Mouse (Mus musculus): ENCODE data around the gene Bfsp2. TPM values are rescaled to one million over a fixed set of nuclear protein-coding genes. Genes with fewer than 3 reads are reported as not detected.

The Bfsp2 gene
- polyA plus RNA-seq, 1 experiment = not detected

- H3K4me1 ChIP-seq (ENCODE audit: control insufficient read depth, insufficient read depth, low read length) = peaks cover 6% of the 10 kb centered on the region
- WGBS = 93% methylated on average over 5 of the region's 5 CpGs
- no peak overlapping the region for H3K27ac ChIP-seq (ENCODE audit: insufficient read depth, low read depth, low read length)
- TF ChIP-seq POLR2A (IDR thresholded peaks at IDR 0.05; ENCODE audit: insufficient read depth, low read depth, low read length) = no peak
- TF ChIP-seq CTCF (IDR thresholded peaks at IDR 0.05; ENCODE audit: insufficient read depth, low read depth, low read length) = no peak
- no peak overlapping the region for H3K4me3 ChIP-seq (ENCODE audit: insufficient read depth, low read depth, low read length)
These were observed 35.6 kb downstream of the Bfsp2 start for GRCm38 (mm10) chr9:103444656-103445055.

GRCm38 (mm10) chr9:103443824-103444185 lies 36.4 kb downstream of the Bfsp2 start:
- no peak for TF ChIP-seq CTCF (IDR thresholded peaks at IDR 0.05; ENCODE audit: insufficient read depth, low read depth, low read length)
- no peak for TF ChIP-seq POLR2A (IDR thresholded peaks at IDR 0.05; ENCODE audit: insufficient read depth, low read depth, low read length)
- WGBS = 59% methylated on average over 7 of the region's 7 CpGs
- H3K27ac ChIP-seq (ENCODE audit: insufficient read depth, low read depth, low read length) = no peak overlapping the region
- no peak overlapping the region for H3K4me3 ChIP-seq (ENCODE audit: insufficient read depth, low read depth, low read length)
- peaks cover 6% of the 10 kb centered on the region for H3K4me1 ChIP-seq (ENCODE audit: control insufficient read depth, insufficient read depth, low read length)

- no peak overlapping the region for H3K27ac ChIP-seq (ENCODE audit: insufficient read depth, low read depth, low read length)
- WGBS = 39% methylated on average over 13 of the region's 13 CpGs
- peaks cover 6% of the 10 kb centered on the region for H3K4me1 ChIP-seq (ENCODE audit: control insufficient read depth, insufficient read depth, low read length)
- no peak for TF ChIP-seq POLR2A (IDR thresholded peaks at IDR 0.05; ENCODE audit: insufficient read depth, low read depth, low read length)
- TF ChIP-seq CTCF (IDR thresholded peaks at IDR 0.05; ENCODE audit: insufficient read depth, low read depth, low read length) = no peak
- no peak overlapping the region for H3K4me3 ChIP-seq (ENCODE audit: insufficient read depth, low read depth, low read length)
These were observed 36.9 kb downstream of the Bfsp2 start for GRCm38 (mm10) chr9:103443121-103443823.

GRCm38 (mm10) chr9:103440597-103440996 lies 39.6 kb downstream of the Bfsp2 start:
- WGBS = 70% methylated on average over 3 of the region's 3 CpGs
- H3K27ac ChIP-seq (ENCODE audit: insufficient read depth, low read depth, low read length) = no peak overlapping the region
- H3K4me3 ChIP-seq (ENCODE audit: insufficient read depth, low read depth, low read length) = no peak overlapping the region
- H3K4me1 ChIP-seq (ENCODE audit: control insufficient read depth, insufficient read depth, low read length) = peaks cover 17% of the 10 kb centered on the region
- TF ChIP-seq CTCF (IDR thresholded peaks at IDR 0.05; ENCODE audit: insufficient read depth, low read depth, low read length) (no peak), POLR2A (IDR thresholded peaks at IDR 0.05; ENCODE audit: insufficient read depth, low read depth, low read length) (no peak)

DNA sequence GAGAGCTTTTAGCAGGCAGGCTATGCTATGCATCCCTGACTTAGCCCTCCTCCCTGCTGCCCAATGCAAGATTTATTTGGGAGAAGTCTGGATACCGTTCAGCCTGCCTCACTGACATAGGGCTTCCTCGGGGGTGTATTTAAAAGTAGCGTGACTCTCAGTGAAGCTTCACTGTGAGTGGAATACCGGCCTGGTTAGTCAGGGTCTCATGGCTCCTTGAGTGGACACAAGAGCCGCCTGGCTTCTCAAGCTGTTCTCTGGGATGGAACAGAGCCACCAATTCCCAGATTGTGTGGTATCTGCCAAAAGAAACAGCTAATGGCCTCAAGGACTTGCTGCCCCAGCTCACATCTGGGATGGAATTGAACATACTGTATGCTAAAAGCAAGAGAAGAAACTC lies 43.1 kb downstream of the Bfsp2 start:
- no peak overlapping the region for H3K4me3 ChIP-seq (ENCODE audit: insufficient read depth, low read depth, low read length)
- TF ChIP-seq CTCF (IDR thresholded peaks at IDR 0.05; ENCODE audit: insufficient read depth, low read depth, low read length) (no peak), POLR2A (IDR thresholded peaks at IDR 0.05; ENCODE audit: insufficient read depth, low read depth, low read length) (no peak)
- WGBS = 54% methylated on average over 5 of the region's 5 CpGs
- H3K27ac ChIP-seq (ENCODE audit: insufficient read depth, low read depth, low read length) = no peak overlapping the region
- H3K4me1 ChIP-seq (ENCODE audit: control insufficient read depth, insufficient read depth, low read length) = peaks cover 19% of the 10 kb centered on the region

DNA sequence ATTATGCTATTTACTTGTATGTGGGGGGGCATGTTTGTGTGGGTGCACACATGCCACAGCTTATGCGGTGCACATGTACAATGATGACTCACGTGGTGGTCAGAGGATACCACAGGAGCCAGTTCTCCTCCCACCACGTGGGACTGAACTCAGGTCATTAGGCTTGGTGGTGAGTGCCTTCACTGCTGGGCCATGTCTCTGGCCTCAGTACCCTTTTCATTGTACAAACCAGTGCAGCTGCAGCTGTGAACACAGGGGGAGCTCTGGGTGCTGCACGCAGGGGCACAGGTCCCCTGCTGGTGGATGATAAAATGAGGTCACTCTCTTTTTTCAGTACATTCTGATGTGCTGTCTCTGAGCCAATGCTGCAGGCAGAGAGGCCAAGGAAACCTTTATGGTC lies 46.1 kb downstream of the Bfsp2 start:
- 52% methylated on average over 4 of the region's 4 CpGs for WGBS
- H3K4me1 ChIP-seq (ENCODE audit: control insufficient read depth, insufficient read depth, low read length) = peaks cover 21% of the 10 kb centered on the region
- no peak overlapping the region for H3K27ac ChIP-seq (ENCODE audit: insufficient read depth, low read depth, low read length)
- no peak overlapping the region for H3K4me3 ChIP-seq (ENCODE audit: insufficient read depth, low read depth, low read length)
- TF ChIP-seq POLR2A (IDR thresholded peaks at IDR 0.05; ENCODE audit: insufficient read depth, low read depth, low read length) = no peak
- TF ChIP-seq CTCF (IDR thresholded peaks at IDR 0.05; ENCODE audit: insufficient read depth, low read depth, low read length) = no peak

DNA sequence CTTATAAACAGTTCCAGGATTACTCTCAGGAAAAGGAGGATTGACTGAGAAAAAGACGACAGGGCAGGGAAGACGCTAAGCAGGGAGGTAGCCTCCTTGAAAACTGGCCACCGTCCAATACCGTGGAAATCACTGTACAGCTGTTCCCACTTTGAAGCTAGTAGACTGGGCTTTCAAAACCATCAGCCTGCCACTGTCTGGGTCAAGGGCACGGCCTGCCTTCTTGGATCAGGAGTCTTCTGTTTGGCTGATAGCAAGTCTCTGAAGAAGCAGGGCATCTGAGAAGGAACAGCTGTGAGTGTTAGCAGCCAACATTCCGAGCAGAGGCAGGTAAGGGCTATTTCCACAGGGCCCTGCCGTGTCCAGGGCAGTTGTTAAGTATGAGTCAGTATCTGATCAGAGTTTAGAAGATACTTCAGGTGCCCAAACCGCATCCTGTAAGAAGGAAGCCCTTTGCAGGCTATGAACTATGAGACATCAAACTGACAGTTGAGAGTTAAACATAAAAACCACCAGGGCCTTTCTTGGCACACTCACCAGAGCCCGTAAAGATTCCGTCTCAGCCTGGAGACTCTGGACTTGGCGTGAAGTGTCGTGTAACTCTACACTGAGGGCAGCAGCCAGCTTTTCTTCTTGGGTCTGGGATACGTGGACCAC lies 48.0 kb downstream of the Bfsp2 start:
- Histone ChIP-seq H3K27ac (ENCODE audit: insufficient read depth, low read depth, low read length) (no peak overlapping the region; the same call in 1 of the 2 replicates), H3K4me1 (ENCODE audit: control insufficient read depth, insufficient read depth, low read length) (peaks cover 19% of the 10 kb centered on the region), H3K4me3 (ENCODE audit: insufficient read depth, low read depth, low read length) (no peak overlapping the region)
- no peak for TF ChIP-seq CTCF (IDR thresholded peaks at IDR 0.05; ENCODE audit: insufficient read depth, low read depth, low read length)
- no peak for TF ChIP-seq POLR2A (IDR thresholded peaks at IDR 0.05; ENCODE audit: insufficient read depth, low read depth, low read length)
- WGBS = 45% methylated on average over 13 of the region's 13 CpGs

DNA sequence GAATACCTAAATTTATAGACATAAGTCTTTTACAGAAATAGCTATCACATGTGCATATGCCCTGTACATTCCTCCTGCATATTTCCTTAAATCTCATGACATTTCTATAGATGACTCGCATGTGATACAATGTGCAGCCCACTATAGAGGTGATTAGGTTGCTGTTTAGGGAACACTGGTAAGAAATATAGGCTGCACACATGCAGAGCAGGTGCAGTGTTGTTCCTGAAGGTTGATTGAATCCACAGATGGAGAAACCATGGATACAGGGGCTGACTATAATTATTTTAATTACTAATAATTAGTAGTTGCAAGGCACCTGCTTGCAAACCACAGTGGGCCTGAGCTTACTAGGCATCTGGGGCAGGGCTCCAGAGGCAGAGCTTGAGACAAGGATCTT lies 48.5 kb downstream of the Bfsp2 start:
- TF ChIP-seq CTCF (IDR thresholded peaks at IDR 0.05; ENCODE audit: insufficient read depth, low read depth, low read length) = no peak
- TF ChIP-seq POLR2A (IDR thresholded peaks at IDR 0.05; ENCODE audit: insufficient read depth, low read depth, low read length) = no peak
- H3K4me1 ChIP-seq (ENCODE audit: control insufficient read depth, insufficient read depth, low read length) = peaks cover 13% of the 10 kb centered on the region
- WGBS = 56% methylated on average over 1 of the region's 1 CpGs
- H3K27ac ChIP-seq (ENCODE audit: insufficient read depth, low read depth, low read length) = no peak overlapping the region
- H3K4me3 ChIP-seq (ENCODE audit: insufficient read depth, low read depth, low read length) = no peak overlapping the region

GRCm38 (mm10) chr9:103430431-103431220 lies 49.6 kb downstream of the Bfsp2 start:
- H3K27ac ChIP-seq (ENCODE audit: insufficient read depth, low read depth, low read length) = no peak overlapping the region
- TF ChIP-seq POLR2A (IDR thresholded peaks at IDR 0.05; ENCODE audit: insufficient read depth, low read depth, low read length) = no peak
- no peak for TF ChIP-seq CTCF (IDR thresholded peaks at IDR 0.05; ENCODE audit: insufficient read depth, low read depth, low read length)
- H3K4me3 ChIP-seq (ENCODE audit: insufficient read depth, low read depth, low read length) = no peak overlapping the region
- H3K4me1 ChIP-seq (ENCODE audit: control insufficient read depth, insufficient read depth, low read length) = peaks cover 14% of the 10 kb centered on the region
- 89% methylated on average over 13 of the region's 13 CpGs for WGBS
